Mouse (Mus musculus): ENCODE measurements around the gene Akap1. TPM values are rescaled to one million over a fixed set of nuclear protein-coding genes. Genes with fewer than 3 reads are reported as not detected.
A peak's percentile ranks its signal among the peaks of the same experiment; 100 is the strongest.

Akap1 gene
- total RNA-seq, 4 experiments from 2014 or later, result 113 to 148 (median 138) TPM

GRCm38 (mm10) chr11:88878011-88878410 is 13.6 kb upstream of the Akap1 start:
- no peak for DNase-seq (ENCODE audit: low spot score)

DNA sequence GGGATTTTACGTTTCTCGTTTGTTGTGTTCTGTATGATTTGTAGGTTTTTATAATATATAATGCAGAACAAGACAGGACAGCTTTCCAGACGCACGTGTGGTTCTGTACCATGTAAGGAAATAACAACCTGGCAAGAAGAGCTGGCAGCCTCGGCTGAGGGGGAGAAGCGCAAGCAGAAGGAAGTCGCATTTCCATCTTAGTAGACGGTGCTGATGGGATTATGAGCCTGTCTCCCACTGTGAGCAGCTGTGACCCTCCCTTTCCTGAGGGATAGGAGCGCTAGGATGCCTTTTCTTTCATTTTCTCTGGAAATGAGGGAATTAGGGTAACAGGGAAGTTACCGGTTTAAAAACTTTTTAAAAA is 9.3 kb upstream of the Akap1 start:
- DNase-seq (ENCODE audit: low spot score), result no peak

DNA sequence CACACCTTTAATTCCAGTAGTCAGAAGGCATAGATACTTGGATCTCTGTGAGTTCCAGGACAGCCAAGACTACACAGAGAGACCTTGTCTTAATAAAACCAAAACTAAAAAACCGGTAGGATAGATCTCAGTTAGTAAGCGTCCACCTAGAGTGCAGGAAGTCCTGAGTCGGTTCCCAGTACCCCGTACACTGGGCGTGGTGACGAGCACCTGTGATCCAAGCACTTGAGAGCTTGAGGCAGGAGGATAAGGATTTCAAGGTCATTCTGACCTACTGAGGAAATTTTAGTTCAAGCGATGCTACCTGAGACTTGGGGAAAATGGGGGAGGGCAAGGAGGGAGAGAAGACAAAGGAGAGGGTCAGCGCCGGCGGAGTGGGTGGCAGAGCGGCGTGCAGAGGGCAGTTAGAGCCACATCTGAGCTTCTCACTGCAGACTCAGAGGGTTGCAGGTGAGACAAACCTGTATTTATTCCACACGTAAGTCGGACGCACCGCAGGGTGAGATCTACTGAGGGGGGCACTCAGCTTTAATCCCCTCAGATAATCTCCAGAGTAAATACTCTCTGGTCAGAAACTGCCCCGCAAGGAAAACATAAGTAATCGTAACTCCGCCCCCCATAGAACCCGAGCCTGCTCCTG is 8.8 kb upstream of the Akap1 start:
- no peak for DNase-seq (ENCODE audit: low spot score)

- no peak for DNase-seq (ENCODE audit: low spot score)
Observed at GRCm38 (mm10) chr11:88869443-88869842, 5.1 kb upstream of the Akap1 start.

GRCm38 (mm10) chr11:88863904-88864457 is 405 bp downstream of the Akap1 start:
- peak; percentile 36 for DNase-seq (ENCODE audit: low spot score)

DNA sequence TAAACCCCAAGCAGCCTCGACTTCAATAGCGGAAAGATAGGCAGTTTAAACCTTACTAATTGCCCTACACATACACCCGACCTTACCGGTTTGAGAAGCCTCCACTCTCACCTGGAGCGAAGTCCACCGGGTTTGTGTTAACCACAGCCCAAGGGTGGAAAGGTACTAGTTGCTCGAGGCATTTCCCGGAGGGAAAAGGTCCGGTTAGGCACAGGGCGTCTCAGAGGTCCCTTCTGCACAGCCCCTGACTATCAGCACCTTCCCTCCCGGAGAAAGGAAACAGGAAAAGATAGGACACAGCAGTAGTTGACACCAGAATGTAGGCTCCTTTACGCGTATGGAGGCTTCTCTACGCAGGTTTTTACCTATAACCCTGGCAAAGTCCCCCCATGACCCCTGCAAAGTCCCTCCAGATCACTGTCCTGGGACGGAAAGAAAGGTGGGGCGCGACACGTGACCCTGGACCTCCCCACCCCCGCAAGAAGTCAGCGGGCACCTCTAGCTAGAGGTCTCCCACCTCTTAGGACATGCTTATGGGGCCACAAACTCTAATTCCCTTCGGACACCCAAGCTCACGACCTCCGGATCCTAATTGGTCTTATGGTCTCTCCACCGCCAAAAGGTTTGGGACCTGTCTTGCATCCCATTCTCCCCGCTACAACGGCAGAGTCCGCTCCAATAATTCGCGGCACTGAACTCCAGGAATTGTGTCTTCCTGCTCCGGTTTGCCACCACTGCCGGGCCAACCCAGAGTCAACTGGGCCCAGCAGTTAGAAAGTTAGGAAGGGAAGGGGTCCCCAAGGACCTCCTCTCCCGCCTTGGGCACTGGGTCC is 1.1 kb downstream of the Akap1 start:
- peak; percentile 31 for DNase-seq (ENCODE audit: low spot score)

DNA sequence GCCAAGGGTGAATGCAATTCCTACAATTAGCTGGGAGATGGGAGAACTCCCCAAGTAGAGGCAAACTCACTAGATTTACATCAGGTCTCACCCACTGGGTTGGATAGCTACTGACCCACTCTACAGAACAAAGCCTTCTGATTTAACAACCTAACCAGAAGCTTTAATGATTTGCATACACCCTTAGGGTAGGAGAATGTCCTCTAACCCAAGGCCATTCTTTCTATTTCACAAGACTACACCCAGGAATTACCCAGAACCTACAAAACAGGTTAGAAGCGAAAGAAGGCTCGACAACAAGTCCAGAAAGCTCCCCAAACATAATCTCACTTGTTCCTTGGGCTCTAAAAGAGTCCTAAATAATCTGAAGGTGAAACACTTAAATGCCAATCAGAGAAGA is 2.0 kb downstream of the Akap1 start:
- DNase-seq (ENCODE audit: low spot score), result no peak

DNA sequence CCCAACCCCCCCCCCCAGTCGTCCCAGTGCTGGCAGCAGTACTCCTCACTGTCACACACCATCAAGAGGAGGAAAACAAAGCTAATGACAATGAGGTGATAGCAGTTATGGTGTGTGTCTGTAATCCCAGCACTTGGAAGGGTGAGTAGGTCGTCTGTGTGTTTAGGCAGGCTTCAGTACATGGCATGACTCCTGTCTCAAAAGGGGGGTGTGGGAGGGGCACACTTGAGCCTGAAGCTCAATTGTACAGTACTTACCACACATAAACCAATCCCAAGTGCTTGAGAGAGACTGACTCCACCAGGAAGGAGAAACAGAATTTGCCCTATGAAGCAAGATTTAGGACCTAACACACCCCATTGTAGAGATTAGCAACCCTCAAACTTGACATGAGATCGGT is 3.3 kb downstream of the Akap1 start:
- no peak for DNase-seq (ENCODE audit: low spot score)

GRCm38 (mm10) chr11:88860641-88861040 is 3.7 kb downstream of the Akap1 start:
- DNase-seq (ENCODE audit: low spot score), result no peak

GRCm38 (mm10) chr11:88857311-88858005 is 6.9 kb downstream of the Akap1 start:
- DNase-seq (ENCODE audit: low spot score), result peak; percentile 48

- no peak for DNase-seq (ENCODE audit: low spot score)
Observed at GRCm38 (mm10) chr11:88856383-88856782, 8.0 kb downstream of the Akap1 start.

GRCm38 (mm10) chr11:88855795-88856194 is 8.6 kb downstream of the Akap1 start:
- no peak for DNase-seq (ENCODE audit: low spot score)

- no peak for DNase-seq (ENCODE audit: low spot score)
Observed at GRCm38 (mm10) chr11:88853588-88853987, 10.8 kb downstream of the Akap1 start.

DNA sequence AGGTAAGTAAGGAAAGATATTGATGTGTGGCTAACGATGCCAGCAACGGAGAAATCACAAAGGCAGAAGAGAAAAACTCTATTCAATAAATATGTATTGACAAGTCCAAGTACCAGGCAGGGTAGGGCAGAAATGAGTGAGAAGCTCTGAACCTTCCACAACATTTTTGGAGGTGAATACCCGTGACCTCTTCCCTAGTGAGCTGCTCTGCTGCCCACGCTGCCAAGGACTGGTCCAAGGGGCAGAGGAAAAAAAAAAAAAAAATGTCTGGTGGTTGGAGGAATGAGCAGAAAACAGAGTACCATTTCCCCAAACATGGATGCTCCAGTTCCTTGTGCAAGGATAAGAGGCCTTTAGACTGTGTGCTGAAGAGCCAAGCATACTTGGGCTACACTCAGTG is 11.6 kb downstream of the Akap1 start:
- no peak for DNase-seq (ENCODE audit: low spot score)

DNA sequence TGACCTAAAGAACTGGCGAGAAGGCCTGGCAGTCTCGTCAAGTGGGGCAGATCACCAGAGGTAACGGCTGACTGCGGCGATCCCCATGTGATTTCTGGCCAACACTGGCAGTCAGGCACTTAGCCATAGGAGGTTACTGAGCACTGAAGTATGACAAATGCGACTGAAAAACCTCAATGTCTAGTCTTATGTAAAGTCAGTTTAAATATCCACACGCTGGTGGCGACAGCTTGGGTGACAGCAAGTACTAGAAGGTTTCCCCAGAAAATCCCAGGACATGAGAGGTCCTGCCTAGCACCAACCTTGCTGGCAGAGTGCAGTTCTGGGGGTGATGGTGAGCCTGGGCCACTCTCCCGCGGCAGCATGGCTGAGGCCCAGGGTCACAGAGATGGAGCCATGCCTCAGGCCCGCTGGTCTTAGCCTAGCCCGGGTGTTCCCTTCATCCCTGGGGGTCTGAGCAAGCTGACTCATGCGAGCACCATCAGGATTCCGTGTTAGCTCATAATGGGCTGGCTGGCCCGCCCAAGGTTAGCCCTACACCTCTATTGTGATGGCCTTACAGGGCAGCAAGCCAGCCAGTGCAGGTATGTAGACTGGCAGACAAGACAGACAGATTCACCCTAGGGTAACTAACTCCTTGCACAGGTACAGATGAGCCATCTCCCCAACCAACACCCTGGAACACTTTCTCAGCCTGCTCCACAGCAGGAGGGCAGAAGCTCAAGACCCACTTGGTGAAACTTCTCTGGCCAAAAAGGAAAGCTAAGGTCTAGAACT is 13.1 kb downstream of the Akap1 start:
- peak; percentile 46 for DNase-seq (ENCODE audit: low spot score)

- no peak for DNase-seq (ENCODE audit: low spot score)
Observed at GRCm38 (mm10) chr11:88849732-88850131, 14.7 kb downstream of the Akap1 start.

DNA sequence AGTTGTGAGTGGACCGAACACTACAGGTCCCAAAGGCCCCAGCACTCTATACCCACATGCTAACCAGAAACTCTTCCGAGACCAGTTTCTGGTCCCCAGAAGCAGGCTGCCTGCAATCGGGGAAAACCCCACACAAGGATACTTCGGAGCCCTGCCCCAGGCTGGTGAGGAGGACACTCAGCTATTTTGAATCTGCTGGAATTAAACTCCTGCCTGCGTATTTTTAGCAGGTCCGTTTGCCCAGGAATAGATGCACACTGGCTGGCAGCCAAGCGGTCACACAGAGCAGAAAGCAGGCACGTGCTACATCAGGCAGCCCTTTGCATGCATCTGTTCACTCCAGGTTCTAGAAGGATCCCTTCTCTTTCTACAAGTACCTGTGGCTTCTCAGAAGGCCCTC is 15.1 kb downstream of the Akap1 start:
- peak; percentile 83 for DNase-seq (ENCODE audit: low spot score)

GRCm38 (mm10) chr11:88848590-88848989 is 15.8 kb downstream of the Akap1 start:
- peak; percentile 73 for DNase-seq (ENCODE audit: low spot score)

- DNase-seq (ENCODE audit: low spot score), result no peak
Observed at GRCm38 (mm10) chr11:88847281-88848006, 16.9 kb downstream of the Akap1 start.

- no peak for DNase-seq (ENCODE audit: low spot score)
Observed at GRCm38 (mm10) chr11:88844384-88844783, 20.0 kb downstream of the Akap1 start.

- no peak for DNase-seq (ENCODE audit: low spot score)
Observed at GRCm38 (mm10) chr11:88843305-88843704, 21.1 kb downstream of the Akap1 start.

All from heart, adult 8-10 months (tissue).